Mouse (Mus musculus) hindbrain, embryonic 13.5 days (tissue): ENCODE results near the gene Tspoap1. TPM values are rescaled to one million over a fixed set of nuclear protein-coding genes. Genes with fewer than 3 reads are reported as not detected.

Source experiments
- ATAC-seq: fragments of 200-750 bp; cut with Nextera tagmentation; 2 replicates; pipeline ENCODE4 v1.8.0; 2017; ENCODE audit warnings: moderate TSS enrichment; ENCODE audit not compliant: low FRiP score
- H3K27ac ChIP-seq: fragments of 300-500 bp; sonication (generic); 2 replicates; pipeline ENCODE4 v1.5.1; 2015; ENCODE audit warnings: inconsistent platforms, mild to moderate bottlenecking, moderate library complexity
- H3K27me3 ChIP-seq: fragments of 300-500 bp; sonication (generic); 2 replicates; pipeline ENCODE4 v1.6.1; 2015; ENCODE audit warnings: mild to moderate bottlenecking, inconsistent platforms
- H3K36me3 ChIP-seq: fragments of 300-500 bp; sonication (generic); 2 replicates; pipeline ENCODE4 v1.6.1; 2015; ENCODE audit warnings: mild to moderate bottlenecking, inconsistent platforms
- H3K4me1 ChIP-seq: fragments of 300-500 bp; sonication (generic); replicated peaks from 2 replicates; pipeline ENCODE4 v1.6.1; 2015; ENCODE audit warnings: inconsistent platforms
- H3K4me2 ChIP-seq: fragments of 300-500 bp; sonication (generic); 2 replicates; pipeline ENCODE4 v1.6.1; 2015; ENCODE audit warnings: inconsistent platforms, mild to moderate bottlenecking, moderate library complexity
- H3K4me3 ChIP-seq: fragments of 300-500 bp; sonication (generic); 2 replicates; pipeline ENCODE4 v1.5.1; 2015; ENCODE audit warnings: mild to moderate bottlenecking, inconsistent platforms
- H3K9ac ChIP-seq: fragments of 300-500 bp; sonication (generic); 2 replicates; pipeline ENCODE4 v1.6.1; 2015; ENCODE audit warnings: mild to moderate bottlenecking, inconsistent platforms
- H3K9me3 ChIP-seq: fragments of 300-500 bp; sonication (generic); 2 replicates; pipeline ENCODE4 v1.6.1; 2016; ENCODE audit warnings: inconsistent platforms
- WGBS: fragments of 180-500 bp; shearing (Covaris S2); methylation state at CpG from one replicate; pipeline ENCODE4 v1.1.7; 2015; 5-methylcytosine and 5-hydroxymethylcytosine counted together
- polyA plus RNA-seq: library from polyadenylated mRNA; unstranded; fragments of >200 nt; fragmentation: Nextera tagmentation; extraction: Ambion mirVana; gene quantifications from 2 replicates; pipeline ENCODE4 v1.2.1, GENCODE M21; 2015

The Tspoap1 gene
- polyA plus RNA-seq, 1 experiment from 2014 or later = 40.7 TPM

GRCm38 (mm10) chr11:87747716-87748115, 12.6 kb upstream of the Tspoap1 start:
- no peak for ATAC-seq

DNA sequence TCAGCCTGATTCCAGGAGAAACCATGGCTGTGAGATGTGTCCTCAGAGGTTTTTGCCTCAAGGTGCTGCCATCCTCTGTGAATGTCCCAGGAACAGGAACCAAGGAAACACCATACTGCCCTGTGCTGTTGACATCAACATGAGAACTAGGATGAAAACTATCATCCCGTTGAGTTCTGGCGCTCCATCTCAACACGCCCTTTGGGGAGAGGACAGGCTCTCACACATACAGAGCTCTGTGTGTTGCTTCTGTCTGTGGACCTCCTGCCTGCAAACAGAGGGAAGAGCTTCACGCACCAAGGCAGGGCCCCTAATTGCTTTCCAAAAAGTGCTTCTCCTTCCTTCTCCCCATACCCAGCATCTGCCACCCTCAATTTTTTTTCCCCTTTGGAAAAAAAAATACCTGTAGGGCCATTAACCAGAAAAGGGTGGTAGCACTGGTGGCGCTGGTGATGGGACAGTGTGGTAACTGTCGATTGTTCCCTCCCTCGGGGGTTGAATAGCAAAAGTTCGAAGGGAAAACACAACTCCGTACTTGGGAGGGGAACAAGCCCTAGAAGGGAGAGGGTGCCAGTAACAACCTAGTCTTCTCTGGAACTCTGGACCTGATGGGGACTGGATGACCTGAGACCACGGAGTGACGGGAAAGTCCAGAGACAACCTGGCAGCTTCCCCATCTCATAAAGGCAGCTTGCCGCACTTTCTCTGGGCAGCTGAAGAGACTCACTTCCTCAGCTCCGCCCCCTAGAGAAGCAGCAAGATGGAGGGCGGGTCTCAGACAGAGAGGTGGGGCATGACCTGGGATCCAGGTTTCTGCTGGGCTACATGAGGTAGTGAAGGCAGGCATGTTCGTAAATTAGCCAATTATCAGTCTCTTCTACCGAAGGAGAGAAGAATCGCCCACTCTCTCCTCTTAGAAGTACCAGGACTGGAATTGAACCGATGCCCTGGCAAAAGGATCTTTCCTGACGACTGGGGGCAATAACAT, 11.9 kb upstream of the Tspoap1 start:
- H3K4me2 ChIP-seq = no peak overlapping the region
- H3K9ac ChIP-seq = no peak overlapping the region
- no peak overlapping the region for H3K4me3 ChIP-seq
- H3K9me3 ChIP-seq = no peaks in the 10 kb centered on the region
- 48% methylated on average over 19 of the region's 19 CpGs for WGBS
- peaks cover 23% of the 10 kb centered on the region for H3K36me3 ChIP-seq
- no peak for ATAC-seq
- H3K4me1 ChIP-seq = no peaks in the 10 kb centered on the region
- 0 out of 2 replicates have a peak, but pooled peaks cover 8% of the 10 kb centered on the region for H3K27me3 ChIP-seq
- no peak overlapping the region for H3K27ac ChIP-seq

More at GRCm38 (mm10) chr11:87747716-87748115, 12.6 kb upstream of the Tspoap1 start:
- WGBS = 95% methylated on average over 7 of the region's 7 CpGs
- Histone ChIP-seq H3K9ac (no peak overlapping the region), H3K4me2 (no peak overlapping the region), H3K4me1 (no peaks in the 10 kb centered on the region), H3K27me3 (0 out of 2 replicates have a peak, but pooled peaks cover 8% of the 10 kb centered on the region), H3K9me3 (no peaks in the 10 kb centered on the region), H3K27ac (no peak overlapping the region), H3K36me3 (peaks cover 31% of the 10 kb centered on the region), H3K4me3 (no peak overlapping the region)

DNA sequence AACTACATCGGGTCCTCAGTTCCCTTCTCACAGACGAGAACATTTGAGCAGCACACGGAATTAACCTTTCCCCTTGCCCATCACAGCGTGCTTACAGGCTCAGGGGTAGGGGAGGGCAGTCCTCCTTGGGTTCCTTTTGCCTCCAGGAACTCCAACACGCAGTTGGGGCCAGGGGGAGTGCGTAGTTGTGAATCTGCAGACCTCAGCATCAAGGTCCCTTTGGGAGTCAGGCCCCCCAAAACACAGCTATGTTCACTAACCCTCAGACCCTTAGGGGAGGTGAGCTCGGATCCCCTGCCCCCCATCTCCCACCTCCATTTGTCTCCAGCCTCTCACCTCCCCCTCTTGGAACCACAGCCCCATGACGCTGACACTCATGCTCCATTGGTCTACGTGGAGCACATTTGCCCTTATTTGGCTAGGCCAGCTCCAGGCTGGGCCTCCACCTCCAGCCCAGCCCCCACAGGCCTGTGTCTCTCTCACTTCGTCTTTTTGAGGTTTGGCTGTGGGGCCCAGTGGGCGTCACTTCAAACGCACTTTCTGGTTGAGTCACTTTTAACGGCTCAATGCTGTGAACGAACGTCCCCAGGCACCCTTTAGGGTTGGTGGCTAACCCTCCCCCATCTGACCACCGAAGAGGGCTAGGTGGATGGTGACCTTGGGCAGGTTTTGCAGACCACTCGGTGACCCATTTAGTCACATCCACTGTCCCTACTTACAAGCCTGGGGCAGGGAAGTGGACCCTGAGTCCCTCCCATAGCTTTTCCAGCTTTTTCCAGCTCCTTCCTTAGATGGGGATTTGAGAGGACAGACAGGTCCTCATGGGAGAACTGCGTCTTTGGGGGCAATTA, 10.9 kb upstream of the Tspoap1 start:
- Histone ChIP-seq H3K36me3 (peaks cover 14% of the 10 kb centered on the region), H3K27me3 (0 out of 2 replicates have a peak, but pooled peaks cover 8% of the 10 kb centered on the region), H3K9me3 (no peaks in the 10 kb centered on the region), H3K4me2 (no peak overlapping the region), H3K27ac (no peak overlapping the region), H3K9ac (no peak overlapping the region), H3K4me3 (no peak overlapping the region), H3K4me1 (no peaks in the 10 kb centered on the region)
- ATAC-seq = no peak
- 65% methylated on average over 18 of the region's 18 CpGs for WGBS

GRCm38 (mm10) chr11:87750043-87750421, 10.3 kb upstream of the Tspoap1 start:
- whole genome bisulfite sequencing = 81% methylated on average over 11 of the region's 11 CpGs
- H3K4me3 ChIP-seq = no peak overlapping the region
- H3K4me2 ChIP-seq = no peak overlapping the region
- H3K36me3 ChIP-seq = peaks cover 7% of the 10 kb centered on the region
- H3K27ac ChIP-seq = no peak overlapping the region
- H3K4me1 ChIP-seq = no peaks in the 10 kb centered on the region
- H3K9me3 ChIP-seq = no peaks in the 10 kb centered on the region
- H3K9ac ChIP-seq = no peak overlapping the region
- ATAC-seq = no peak
- H3K27me3 ChIP-seq = 0 out of 2 replicates have a peak, but pooled peaks cover 8% of the 10 kb centered on the region

DNA sequence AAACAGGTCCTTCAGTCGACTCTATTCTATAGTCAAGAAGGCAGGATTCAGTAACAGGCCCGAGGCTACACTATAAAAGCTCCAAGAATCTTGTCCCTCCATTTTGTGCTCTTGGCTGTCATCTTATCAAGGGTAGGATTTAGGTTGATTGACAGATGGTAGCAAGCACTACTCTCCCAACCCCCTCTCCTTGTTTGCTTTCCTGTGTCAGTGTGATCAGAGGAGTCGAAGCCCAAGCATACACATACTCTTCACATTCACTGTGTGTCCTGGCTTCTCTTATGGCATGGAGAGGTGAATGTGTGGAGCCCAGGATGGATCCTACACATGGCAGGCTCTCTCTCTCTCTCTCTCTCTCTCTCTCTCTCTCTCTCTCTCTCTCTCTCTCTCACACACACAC, 9.8 kb upstream of the Tspoap1 start:
- Histone ChIP-seq H3K9me3 (no peaks in the 10 kb centered on the region), H3K36me3 (peaks cover 3% of the 10 kb centered on the region; the same call in 1 of the 2 replicates), H3K9ac (no peak overlapping the region), H3K27ac (no peak overlapping the region), H3K4me2 (no peak overlapping the region), H3K4me3 (no peak overlapping the region), H3K4me1 (no peaks in the 10 kb centered on the region), H3K27me3 (0 out of 2 replicates have a peak, but pooled peaks cover 8% of the 10 kb centered on the region)
- no peak for ATAC-seq
- WGBS = 85% methylated on average over 3 of the region's 3 CpGs

DNA sequence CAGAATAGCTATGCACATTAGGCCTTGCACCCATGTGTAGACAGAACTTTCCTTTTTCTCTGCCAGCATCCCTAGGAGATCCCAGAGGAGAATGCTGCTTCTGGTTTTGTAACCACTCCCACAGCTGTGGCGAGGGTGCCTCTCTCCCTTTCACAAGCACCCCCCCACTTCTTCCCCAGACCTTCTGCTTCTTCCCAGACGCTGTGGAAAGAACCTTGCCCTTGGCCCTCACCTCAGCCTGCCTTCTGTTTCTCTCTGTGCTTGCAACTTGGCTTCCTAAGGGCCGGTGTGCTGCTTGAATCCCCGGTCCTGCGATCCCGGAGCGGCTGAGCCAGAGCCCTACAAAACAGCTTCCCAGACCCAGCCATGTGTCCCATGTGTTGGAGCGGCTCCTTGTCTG, 9.3 kb upstream of the Tspoap1 start:
- Histone ChIP-seq H3K4me3 (no peak overlapping the region), H3K27me3 (0 out of 2 replicates have a peak, but pooled peaks cover 8% of the 10 kb centered on the region), H3K4me1 (no peaks in the 10 kb centered on the region), H3K9me3 (no peaks in the 10 kb centered on the region), H3K4me2 (no peak overlapping the region), H3K9ac (no peak overlapping the region), H3K27ac (no peak overlapping the region), H3K36me3 (no peaks in the 10 kb centered on the region)
- no peak for ATAC-seq
- WGBS = 81% methylated on average over 8 of the region's 8 CpGs

DNA sequence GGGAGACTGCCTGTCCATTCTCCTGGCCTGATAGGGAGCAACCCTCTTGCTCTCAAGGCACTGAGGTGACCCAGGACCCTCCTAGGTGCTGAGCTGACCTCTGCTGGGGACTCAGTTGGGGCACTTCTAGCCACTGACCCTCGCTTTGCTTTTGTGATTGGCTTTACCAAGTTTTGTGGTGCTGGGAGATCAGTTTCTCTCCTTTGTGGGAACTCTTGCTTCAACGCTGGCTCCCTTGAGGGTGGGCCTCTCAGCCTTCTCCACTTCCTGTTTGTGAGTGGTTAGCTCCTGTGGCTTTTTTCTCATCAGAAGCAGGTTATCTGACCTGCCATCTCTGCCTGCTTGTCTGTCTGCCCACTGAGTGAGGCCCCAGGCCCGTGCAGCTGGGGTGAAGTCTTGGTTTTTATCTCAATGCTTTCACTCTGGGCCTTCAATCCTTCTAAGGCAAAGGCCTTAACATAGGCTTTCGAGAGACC, 8.8 kb upstream of the Tspoap1 start:
- H3K4me2 ChIP-seq = no peak overlapping the region
- 0 out of 2 replicates have a peak, but pooled peaks cover 8% of the 10 kb centered on the region for H3K27me3 ChIP-seq
- no peaks in the 10 kb centered on the region for H3K9me3 ChIP-seq
- ATAC-seq = no peak
- no peak overlapping the region for H3K4me3 ChIP-seq
- no peaks in the 10 kb centered on the region for H3K36me3 ChIP-seq
- H3K9ac ChIP-seq = no peak overlapping the region
- no peaks in the 10 kb centered on the region for H3K4me1 ChIP-seq
- H3K27ac ChIP-seq = no peak overlapping the region
- WGBS = 78% methylated on average over 4 of the region's 4 CpGs

GRCm38 (mm10) chr11:87752307-87752706, 8.0 kb upstream of the Tspoap1 start:
- H3K36me3 ChIP-seq = no peaks in the 10 kb centered on the region
- no peak overlapping the region for H3K4me2 ChIP-seq
- H3K4me3 ChIP-seq = no peak overlapping the region
- H3K27me3 ChIP-seq = peaks cover 12% of the 10 kb centered on the region; the same call in 1 of the 2 replicates
- H3K4me1 ChIP-seq = no peaks in the 10 kb centered on the region
- H3K9me3 ChIP-seq = no peaks in the 10 kb centered on the region
- no peak overlapping the region for H3K27ac ChIP-seq
- WGBS = 83% methylated on average over 1 of the region's 1 CpGs
- ATAC-seq = no peak
- no peak overlapping the region for H3K9ac ChIP-seq

DNA sequence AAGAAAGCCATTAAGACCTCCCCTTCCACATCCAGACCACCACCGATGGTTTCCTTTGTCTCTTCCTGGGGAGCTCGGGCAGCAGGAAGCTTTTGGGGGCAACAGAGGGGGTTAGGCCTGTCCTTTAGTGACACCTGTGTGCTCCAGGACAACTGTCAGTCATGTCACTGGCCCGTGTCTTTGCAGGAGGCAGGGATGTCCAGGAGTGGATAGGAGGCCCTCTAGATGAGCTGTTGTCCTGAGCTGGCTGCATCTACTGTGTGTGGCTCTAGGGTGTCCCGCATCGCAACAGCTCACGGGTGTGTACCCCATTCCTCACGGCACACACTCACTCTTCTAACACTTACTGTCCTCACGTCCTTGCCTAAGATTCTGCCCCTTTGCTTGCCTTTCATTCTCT, 7.1 kb upstream of the Tspoap1 start:
- no peak overlapping the region for H3K4me3 ChIP-seq
- no peaks in the 10 kb centered on the region for H3K36me3 ChIP-seq
- H3K4me2 ChIP-seq = no peak overlapping the region
- no peak overlapping the region for H3K27ac ChIP-seq
- H3K4me1 ChIP-seq = no peaks in the 10 kb centered on the region
- ATAC-seq = no peak
- 88% methylated on average over 8 of the region's 8 CpGs for WGBS
- peaks cover 15% of the 10 kb centered on the region; the same call in 1 of the 2 replicates for H3K27me3 ChIP-seq
- H3K9me3 ChIP-seq = no peaks in the 10 kb centered on the region
- no peak overlapping the region for H3K9ac ChIP-seq

GRCm38 (mm10) chr11:87753891-87754501, 6.3 kb upstream of the Tspoap1 start:
- Histone ChIP-seq H3K9me3 (no peaks in the 10 kb centered on the region), H3K27me3 (peaks cover 10% of the 10 kb centered on the region; the same call in 1 of the 2 replicates), H3K4me3 (no peak overlapping the region), H3K36me3 (no peaks in the 10 kb centered on the region), H3K9ac (no peak overlapping the region), H3K4me1 (no peaks in the 10 kb centered on the region), H3K27ac (no peak overlapping the region), H3K4me2 (no peak overlapping the region)
- WGBS = 90% methylated on average over 5 of the region's 5 CpGs
- no peak for ATAC-seq

- Histone ChIP-seq H3K27me3 (peaks cover 6% of the 10 kb centered on the region; the same call in 1 of the 2 replicates), H3K9ac (no peak overlapping the region), H3K4me3 (no peak overlapping the region), H3K27ac (no peak overlapping the region), H3K4me1 (peaks cover 2% of the 10 kb centered on the region), H3K36me3 (no peaks in the 10 kb centered on the region), H3K4me2 (no peak overlapping the region), H3K9me3 (no peaks in the 10 kb centered on the region)
- 74% methylated on average over 5 of the region's 5 CpGs for WGBS
- ATAC-seq = no peak
Observed at GRCm38 (mm10) chr11:87754603-87755002, 5.7 kb upstream of the Tspoap1 start.
